Mouse (Mus musculus): ENCODE data around the gene Tbc1d2. TPM values are rescaled to one million over a fixed set of nuclear protein-coding genes. Genes with fewer than 3 reads are reported as not detected.
"Not testable (repeated sequence)": the region's sequence is repeated elsewhere in the genome, so short reads cannot be mapped to it uniquely, and the experiment has no call there.

The Tbc1d2 gene
- polyA plus RNA-seq, 1 experiment from 2014 or later, result 2.9 TPM

- H3K4me3 ChIP-seq (replicated peaks), result no peak overlapping the region
- no peaks in the 10 kb centered on the region for H3K27me3 ChIP-seq
- WGBS, result 75% methylated on average over 4 of the region's 4 CpGs
Observed at GRCm38 (mm10) chr4:46641283-46641682, 8.7 kb downstream of the Tbc1d2 start.

GRCm38 (mm10) chr4:46639866-46640265, 10.1 kb downstream of the Tbc1d2 start:
- H3K4me1 ChIP-seq, result 0 out of 2 replicates have a peak, but pooled peaks cover 3% of the 10 kb centered on the region
- no peaks in the 10 kb centered on the region for H3K27me3 ChIP-seq
- WGBS, result 43% methylated on average over 8 of the region's 8 CpGs
- H3K9ac ChIP-seq, result no peak overlapping the region
- H3K4me3 ChIP-seq (replicated peaks), result no peak overlapping the region
- ATAC-seq (ENCODE audit: insufficient number of reproducible peaks, low FRiP score, low TSS enrichment, low read depth), result no peak
- no peak overlapping the region for H3K4me2 ChIP-seq (replicated peaks)
- H3K27ac ChIP-seq (replicated peaks), result no peak overlapping the region
- no peaks in the 10 kb centered on the region for H3K9me3 ChIP-seq (replicated peaks)
- no peaks in the 10 kb centered on the region for H3K36me3 ChIP-seq

More at GRCm38 (mm10) chr4:46641283-46641682, 8.7 kb downstream of the Tbc1d2 start:
- Histone ChIP-seq H3K4me1 (peaks cover 6% of the 10 kb centered on the region; the same call in 1 of the 2 replicates), H3K36me3 (no peaks in the 10 kb centered on the region), H3K4me2 (replicated peaks) (no peak overlapping the region), H3K9me3 (replicated peaks) (no peaks in the 10 kb centered on the region), H3K9ac (no peak overlapping the region), H3K27ac (replicated peaks) (no peak overlapping the region)
- no peak for ATAC-seq (ENCODE audit: insufficient number of reproducible peaks, low FRiP score, low TSS enrichment, low read depth)

- not testable (repeated sequence) for H3K4me2 ChIP-seq (replicated peaks); ATAC-seq (ENCODE audit: insufficient number of reproducible peaks, low FRiP score, low TSS enrichment, low read depth); H3K36me3 ChIP-seq; H3K9ac ChIP-seq; H3K9me3 ChIP-seq (replicated peaks); H3K27me3 ChIP-seq; H3K4me1 ChIP-seq; H3K27ac ChIP-seq (replicated peaks); H3K4me3 ChIP-seq (replicated peaks)
- WGBS, result 90% methylated on average over 10 of the region's 10 CpGs
Observed at GRCm38 (mm10) chr4:46637250-46637649, 12.8 kb downstream of the Tbc1d2 start.

- 78% methylated on average over 16 of the region's 16 CpGs for WGBS
- Histone ChIP-seq H3K9ac (no peak overlapping the region), H3K4me1 (no peaks in the 10 kb centered on the region), H3K9me3 (replicated peaks) (no peaks in the 10 kb centered on the region), H3K27ac (replicated peaks) (no peak overlapping the region), H3K36me3 (no peaks in the 10 kb centered on the region), H3K27me3 (no peaks in the 10 kb centered on the region), H3K4me3 (replicated peaks) (no peak overlapping the region), H3K4me2 (replicated peaks) (no peak overlapping the region)
- ATAC-seq (ENCODE audit: insufficient number of reproducible peaks, low FRiP score, low TSS enrichment, low read depth), result no peak
Observed at GRCm38 (mm10) chr4:46635702-46636430, 14.1 kb downstream of the Tbc1d2 start.

GRCm38 (mm10) chr4:46634881-46635280, 15.1 kb downstream of the Tbc1d2 start:
- H3K4me3 ChIP-seq (replicated peaks), result no peak overlapping the region
- no peak for ATAC-seq (ENCODE audit: insufficient number of reproducible peaks, low FRiP score, low TSS enrichment, low read depth)
- no peaks in the 10 kb centered on the region for H3K9me3 ChIP-seq (replicated peaks)
- no peaks in the 10 kb centered on the region for H3K36me3 ChIP-seq
- no peak overlapping the region for H3K27ac ChIP-seq (replicated peaks)
- H3K4me2 ChIP-seq (replicated peaks), result no peak overlapping the region
- H3K27me3 ChIP-seq, result no peaks in the 10 kb centered on the region
- 58% methylated on average over 6 of the region's 6 CpGs for WGBS
- no peaks in the 10 kb centered on the region for H3K4me1 ChIP-seq
- no peak overlapping the region for H3K9ac ChIP-seq

GRCm38 (mm10) chr4:46633565-46633964, 16.4 kb downstream of the Tbc1d2 start:
- H3K4me3 ChIP-seq (replicated peaks); H3K4me1 ChIP-seq; H3K27ac ChIP-seq (replicated peaks); H3K27me3 ChIP-seq; H3K36me3 ChIP-seq; H3K9ac ChIP-seq; H3K9me3 ChIP-seq (replicated peaks); H3K4me2 ChIP-seq (replicated peaks); ATAC-seq (ENCODE audit: insufficient number of reproducible peaks, low FRiP score, low TSS enrichment, low read depth): not testable (repeated sequence)
- WGBS, result 69% methylated on average over 6 of the region's 6 CpGs

- H3K27ac ChIP-seq (replicated peaks), result no peak overlapping the region
- no peak overlapping the region for H3K9ac ChIP-seq
- H3K27me3 ChIP-seq, result no peaks in the 10 kb centered on the region
- no peaks in the 10 kb centered on the region for H3K4me1 ChIP-seq
- no peaks in the 10 kb centered on the region for H3K36me3 ChIP-seq
- no peak overlapping the region for H3K4me3 ChIP-seq (replicated peaks)
- WGBS, result 67% methylated on average over 2 of the region's 2 CpGs
- no peak overlapping the region for H3K4me2 ChIP-seq (replicated peaks)
- no peaks in the 10 kb centered on the region for H3K9me3 ChIP-seq (replicated peaks)
- no peak for ATAC-seq (ENCODE audit: insufficient number of reproducible peaks, low FRiP score, low TSS enrichment, low read depth)
Observed at GRCm38 (mm10) chr4:46632465-46632864, 17.5 kb downstream of the Tbc1d2 start.

GRCm38 (mm10) chr4:46630390-46630789, 19.6 kb downstream of the Tbc1d2 start:
- Histone ChIP-seq H3K4me1 (no peaks in the 10 kb centered on the region), H3K27me3 (no peaks in the 10 kb centered on the region), H3K9me3 (replicated peaks) (no peaks in the 10 kb centered on the region), H3K36me3 (no peaks in the 10 kb centered on the region), H3K27ac (replicated peaks) (no peak overlapping the region), H3K4me3 (replicated peaks) (no peak overlapping the region), H3K9ac (no peak overlapping the region), H3K4me2 (replicated peaks) (no peak overlapping the region)
- WGBS, result 59% methylated on average over 9 of the region's 9 CpGs
- ATAC-seq (ENCODE audit: insufficient number of reproducible peaks, low FRiP score, low TSS enrichment, low read depth), result no peak

GRCm38 (mm10) chr4:46628873-46629272, 21.1 kb downstream of the Tbc1d2 start:
- Histone ChIP-seq H3K4me2 (replicated peaks) (no peak overlapping the region), H3K36me3 (no peaks in the 10 kb centered on the region), H3K4me1 (no peaks in the 10 kb centered on the region), H3K27me3 (no peaks in the 10 kb centered on the region), H3K4me3 (replicated peaks) (no peak overlapping the region), H3K9me3 (replicated peaks) (no peaks in the 10 kb centered on the region), H3K9ac (no peak overlapping the region), H3K27ac (replicated peaks) (no peak overlapping the region)
- WGBS, result 39% methylated on average over 9 of the region's 9 CpGs
- no peak for ATAC-seq (ENCODE audit: insufficient number of reproducible peaks, low FRiP score, low TSS enrichment, low read depth)

- H3K4me2 ChIP-seq (replicated peaks), result no peak overlapping the region
- no peaks in the 10 kb centered on the region for H3K4me1 ChIP-seq
- H3K27ac ChIP-seq (replicated peaks), result no peak overlapping the region
- H3K36me3 ChIP-seq, result no peaks in the 10 kb centered on the region
- no peaks in the 10 kb centered on the region for H3K9me3 ChIP-seq (replicated peaks)
- WGBS, result 83% methylated on average over 11 of the region's 11 CpGs
- ATAC-seq (ENCODE audit: insufficient number of reproducible peaks, low FRiP score, low TSS enrichment, low read depth), result no peak
- no peak overlapping the region for H3K9ac ChIP-seq
- no peak overlapping the region for H3K4me3 ChIP-seq (replicated peaks)
- H3K27me3 ChIP-seq, result no peaks in the 10 kb centered on the region
Observed at GRCm38 (mm10) chr4:46628081-46628480, 21.9 kb downstream of the Tbc1d2 start.

GRCm38 (mm10) chr4:46625101-46625500, 24.9 kb downstream of the Tbc1d2 start:
- H3K4me2 ChIP-seq (replicated peaks), result no peak overlapping the region
- H3K4me3 ChIP-seq (replicated peaks), result no peak overlapping the region
- no peak for ATAC-seq (ENCODE audit: insufficient number of reproducible peaks, low FRiP score, low TSS enrichment, low read depth)
- no peaks in the 10 kb centered on the region for H3K36me3 ChIP-seq
- 80% methylated on average over 10 of the region's 10 CpGs for whole genome bisulfite sequencing
- no peaks in the 10 kb centered on the region for H3K4me1 ChIP-seq
- H3K9ac ChIP-seq, result no peak overlapping the region
- H3K9me3 ChIP-seq (replicated peaks), result no peaks in the 10 kb centered on the region
- no peaks in the 10 kb centered on the region; the same call in 1 of the 2 replicates for H3K27me3 ChIP-seq
- H3K27ac ChIP-seq (replicated peaks), result no peak overlapping the region

- no peak overlapping the region for H3K4me3 ChIP-seq (replicated peaks)
- no peaks in the 10 kb centered on the region for H3K4me1 ChIP-seq
- H3K36me3 ChIP-seq, result no peaks in the 10 kb centered on the region
- ATAC-seq (ENCODE audit: insufficient number of reproducible peaks, low FRiP score, low TSS enrichment, low read depth), result no peak
- no peak overlapping the region for H3K4me2 ChIP-seq (replicated peaks)
- no peaks in the 10 kb centered on the region for H3K9me3 ChIP-seq (replicated peaks)
- WGBS, result 87% methylated on average over 5 of the region's 5 CpGs
- H3K9ac ChIP-seq, result no peak overlapping the region
- H3K27me3 ChIP-seq, result peaks cover 3% of the 10 kb centered on the region
- no peak overlapping the region for H3K27ac ChIP-seq (replicated peaks)
Observed at GRCm38 (mm10) chr4:46623007-46623406, 27.0 kb downstream of the Tbc1d2 start.
